Mouse (Mus musculus) heart, adult 9 months (tissue): ENCODE measurements around the gene Klk1.
"Not testable (repeated sequence)": the region's sequence is repeated elsewhere in the genome, so short reads cannot be mapped to it uniquely, and the experiment has no call there.

ENCODE experiments used
- DNase-seq, 2 experiments: peaks; one replicate each; pipeline ENCODE4 v3.0.0; 2022; ENCODE audit warnings: low spot score in 2 of 2

The Klk1 gene

GRCm38 (mm10) chr7:44225076-44225475 lies at the start of gene Klk1:
Klk1 (plus strand) TSS chr7:44225360.
- DNase-seq, result no peak

- DNase-seq, result no peak
Measured at GRCm38 (mm10) chr7:44179299-44180045, 45.7 kb upstream of the Klk1 start.

GRCm38 (mm10) chr7:44186516-44186915 lies 38.6 kb upstream of the Klk1 start:
- DNase-seq, result not testable (repeated sequence)

GRCm38 (mm10) chr7:44187936-44188335 lies 37.2 kb upstream of the Klk1 start, which contains the start of gene Klk1b24:
Klk1b24 (plus strand) TSS chr7:44188236.
- not testable (repeated sequence) for DNase-seq

GRCm38 (mm10) chr7:44193466-44193865 lies 31.7 kb upstream of the Klk1 start:
- not testable (repeated sequence) for DNase-seq

- DNase-seq, result no peak
Measured at GRCm38 (mm10) chr7:44197891-44198290, 27.3 kb upstream of the Klk1 start, which contains the start of gene Klk1b3. Klk1b3 (plus strand) TSS chr7:44198191.

- DNase-seq, result not testable (repeated sequence)
Measured at GRCm38 (mm10) chr7:44207135-44207534, 18.0 kb upstream of the Klk1 start, which contains the start of gene Klk1b4. Klk1b4 (plus strand) TSS chr7:44207435.

GRCm38 (mm10) chr7:44208307-44208706 lies 16.9 kb upstream of the Klk1 start:
- DNase-seq, result no peak

- DNase-seq, result no peak
Measured at GRCm38 (mm10) chr7:44215645-44216044, 9.5 kb upstream of the Klk1 start, which contains the start of gene Klk1b5. Klk1b5 (plus strand) TSS chr7:44215945.

- not testable (repeated sequence) for DNase-seq
Measured at GRCm38 (mm10) chr7:44221601-44222000, 3.6 kb upstream of the Klk1 start.

GRCm38 (mm10) chr7:44222335-44222734 lies 2.8 kb upstream of the Klk1 start:
- DNase-seq, result not testable (repeated sequence)

- no peak for DNase-seq
Measured at GRCm38 (mm10) chr7:44235909-44236308, 10.7 kb downstream of the Klk1 start, which contains the start of gene Gm36864. Gm36864 (plus strand) TSS chr7:44236177.

GRCm38 (mm10) chr7:44239913-44240312 lies 14.8 kb downstream of the Klk1 start:
- DNase-seq, result no peak

GRCm38 (mm10) chr7:44240712-44241111 lies 15.6 kb downstream of the Klk1 start:
- no peak for DNase-seq

GRCm38 (mm10) chr7:44241163-44241562 lies 16.0 kb downstream of the Klk1 start:
- no peak for DNase-seq

GRCm38 (mm10) chr7:44244080-44244479 lies 18.9 kb downstream of the Klk1 start:
- DNase-seq, result no peak

GRCm38 (mm10) chr7:44246055-44246983 lies 21.2 kb downstream of the Klk1 start, which contains the start of the genes 1700028J19Rik and 2410002F23Rik:
1700028J19Rik (minus strand) TSS chr7:44246695.
2410002F23Rik (plus strand) TSS chr7:44246722.
- peak; percentile 88 to 93 for DNase-seq

- DNase-seq, result no peak
Measured at GRCm38 (mm10) chr7:44246984-44247470, 21.9 kb downstream of the Klk1 start.

GRCm38 (mm10) chr7:44247971-44248370 lies 22.8 kb downstream of the Klk1 start:
- DNase-seq, result no peak

- no peak for DNase-seq
Measured at GRCm38 (mm10) chr7:44249248-44249647, 24.1 kb downstream of the Klk1 start.

GRCm38 (mm10) chr7:44250732-44251275 lies 25.6 kb downstream of the Klk1 start:
- not testable (repeated sequence) for DNase-seq
